Mouse (Mus musculus): ENCODE data around the gene Klhl32.

- TF ChIP-seq CTCF (IDR thresholded peaks at IDR 0.05; ENCODE audit: low read depth, low read length) (no peak), POLR2A (IDR thresholded peaks at IDR 0.05; ENCODE audit: extremely low read depth, insufficient read depth, low read length) (no peak)
Observed at GRCm38 (mm10) chr4:24763451-24763850, 87.5 kb downstream of the Klhl32 start.

Data from liver, adult 2 months (tissue).